Mouse (Mus musculus) adrenal gland, postnatal 36 days (tissue): Measurements from ENCODE around the gene Tmem86a. TPM values are rescaled to one million over a fixed set of nuclear protein-coding genes. Genes with fewer than 3 reads are reported as not detected.

Experiments
- DNase-seq, 2 experiments: peaks; one replicate each; pipeline ENCODE4 v3.0.0; 2021; ENCODE audit warnings: mixed read lengths in 1 of 2
- total RNA-seq, 2 experiments: library from RNA; stranded (reverse); gene quantifications; 2 replicates each; pipeline ENCODE4 v1.2.3; 2021

Gene Tmem86a
- total RNA-seq, 2 experiments from 2014 or later = 21.8 to 38.1 TPM

- DNase-seq = no peak
Observed at GRCm38 (mm10) chr7:47027520-47027919, 22.9 kb upstream of the Tmem86a start.

- no peak for DNase-seq
Observed at GRCm38 (mm10) chr7:47030517-47031193, 19.7 kb upstream of the Tmem86a start.

- no peak for DNase-seq
Observed at GRCm38 (mm10) chr7:47031371-47031770, 19.0 kb upstream of the Tmem86a start.

- no peak for DNase-seq
Observed at GRCm38 (mm10) chr7:47034785-47035384, 15.5 kb upstream of the Tmem86a start.

GRCm38 (mm10) chr7:47035426-47035825 is 15.0 kb upstream of the Tmem86a start:
- DNase-seq = no peak

- DNase-seq = no peak
Observed at GRCm38 (mm10) chr7:47041706-47042105, 8.7 kb upstream of the Tmem86a start.

GRCm38 (mm10) chr7:47042121-47042520 is 8.3 kb upstream of the Tmem86a start:
- DNase-seq = no peak

GRCm38 (mm10) chr7:47042823-47043490 is 7.4 kb upstream of the Tmem86a start:
- DNase-seq = no peak

- peak; percentile 73 to 74 for DNase-seq
Observed at GRCm38 (mm10) chr7:47050766-47051165, 365 bp downstream of the Tmem86a start.

GRCm38 (mm10) chr7:47051404-47052151 is 1.2 kb downstream of the Tmem86a start:
- DNase-seq = peak; percentile 54 to 76

GRCm38 (mm10) chr7:47052276-47052675 is 1.9 kb downstream of the Tmem86a start:
- peak; percentile 76 to 78 for DNase-seq

GRCm38 (mm10) chr7:47053287-47053686 is 2.9 kb downstream of the Tmem86a start:
- DNase-seq = peak; percentile 72 to 73

- peak; percentile 79 to 85 for DNase-seq
Observed at GRCm38 (mm10) chr7:47054666-47055065, 4.3 kb downstream of the Tmem86a start.

- peak in 1 of 2 experiments; percentile 34 for DNase-seq
Observed at GRCm38 (mm10) chr7:47055744-47056143, 5.3 kb downstream of the Tmem86a start.

- no peak for DNase-seq
Observed at GRCm38 (mm10) chr7:47056273-47056672, 5.9 kb downstream of the Tmem86a start.

- peak; percentile 21 to 56 for DNase-seq
Observed at GRCm38 (mm10) chr7:47059339-47059738, 8.9 kb downstream of the Tmem86a start.

GRCm38 (mm10) chr7:47061560-47061959 is 11.2 kb downstream of the Tmem86a start:
- DNase-seq = no peak

- no peak for DNase-seq
Observed at GRCm38 (mm10) chr7:47066942-47067341, 16.5 kb downstream of the Tmem86a start.

GRCm38 (mm10) chr7:47067879-47068278 is 17.5 kb downstream of the Tmem86a start:
- no peak for DNase-seq

GRCm38 (mm10) chr7:47072551-47072950 is 22.1 kb downstream of the Tmem86a start:
- no peak for DNase-seq

- DNase-seq = peak; percentile 46 to 57
Observed at GRCm38 (mm10) chr7:47073536-47074521, 23.4 kb downstream of the Tmem86a start.
